Mouse (Mus musculus): Measurements from ENCODE around the gene Dcdc2b. TPM values are rescaled to one million over a fixed set of nuclear protein-coding genes. Genes with fewer than 3 reads are reported as not detected.

Dcdc2b gene
- polyA plus RNA-seq, 1 experiment from 2014 or later = 1.5 TPM

- Histone ChIP-seq H3K36me3 (peaks cover 97% of the 10 kb centered on the region), H3K27me3 (no peaks in the 10 kb centered on the region), H3K9ac (no peak overlapping the region), H3K4me3 (no peak overlapping the region), H3K4me2 (no peak overlapping the region), H3K27ac (no peak overlapping the region), H3K4me1 (peaks cover 8% of the 10 kb centered on the region; the same call in 1 of the 2 replicates), H3K9me3 (no peaks in the 10 kb centered on the region)
- WGBS = 87% methylated on average over 12 of the region's 12 CpGs
- no peak for ATAC-seq (ENCODE audit: borderline replicate concordance, extremely low read depth, low FRiP score, low TSS enrichment)
Measured at GRCm38 (mm10) chr4:129631867-129632266, 17.8 kb upstream of the Dcdc2b start.

GRCm38 (mm10) chr4:129630944-129631343 lies 16.9 kb upstream of the Dcdc2b start:
- peaks cover 17% of the 10 kb centered on the region for H3K4me1 ChIP-seq
- H3K27me3 ChIP-seq = no peaks in the 10 kb centered on the region
- H3K9ac ChIP-seq = no peak overlapping the region
- WGBS = 70% methylated on average over 4 of the region's 4 CpGs
- no peak overlapping the region for H3K27ac ChIP-seq
- H3K4me3 ChIP-seq = no peak overlapping the region
- H3K9me3 ChIP-seq = no peaks in the 10 kb centered on the region
- ATAC-seq (ENCODE audit: borderline replicate concordance, extremely low read depth, low FRiP score, low TSS enrichment) = no peak
- H3K4me2 ChIP-seq = no peak overlapping the region
- peaks cover 96% of the 10 kb centered on the region for H3K36me3 ChIP-seq

- Histone ChIP-seq H3K27me3 (no peaks in the 10 kb centered on the region), H3K4me2 (no peak overlapping the region), H3K9me3 (no peaks in the 10 kb centered on the region), H3K4me1 (peaks cover 43% of the 10 kb centered on the region), H3K4me3 (no peak overlapping the region), H3K9ac (no peak overlapping the region), H3K36me3 (peaks cover 48% of the 10 kb centered on the region), H3K27ac (no peak overlapping the region)
- 61% methylated on average over 6 of the region's 6 CpGs for WGBS
- no peak for ATAC-seq (ENCODE audit: borderline replicate concordance, extremely low read depth, low FRiP score, low TSS enrichment)
Measured at GRCm38 (mm10) chr4:129626035-129626434, 12.0 kb upstream of the Dcdc2b start.

- no peaks in the 10 kb centered on the region for H3K27me3 ChIP-seq
- H3K4me1 ChIP-seq = peaks cover 42% of the 10 kb centered on the region
- 45% methylated on average over 4 of the region's 4 CpGs for WGBS
- no peaks in the 10 kb centered on the region for H3K9me3 ChIP-seq
- peak overlapping the region; percentile 71 for H3K4me2 ChIP-seq
- H3K36me3 ChIP-seq = peaks cover 43% of the 10 kb centered on the region
- H3K9ac ChIP-seq = 0 out of 2 replicates have a peak overlapping the region, but pooled peaks have one; percentile 31
- no peak overlapping the region for H3K4me3 ChIP-seq
- no peak for ATAC-seq (ENCODE audit: borderline replicate concordance, extremely low read depth, low FRiP score, low TSS enrichment)
- H3K27ac ChIP-seq = peak overlapping the region; percentile 84
Measured at GRCm38 (mm10) chr4:129625496-129625895, 11.4 kb upstream of the Dcdc2b start.

GRCm38 (mm10) chr4:129625029-129625370 lies 10.9 kb upstream of the Dcdc2b start:
- peak overlapping the region; percentile 31 for H3K9ac ChIP-seq
- H3K36me3 ChIP-seq = peaks cover 38% of the 10 kb centered on the region
- no peaks in the 10 kb centered on the region for H3K9me3 ChIP-seq
- H3K4me3 ChIP-seq = peak overlapping the region; percentile 60
- 4% methylated on average over 6 of the region's 6 CpGs for WGBS
- ATAC-seq (ENCODE audit: borderline replicate concordance, extremely low read depth, low FRiP score, low TSS enrichment) = 0 out of 2 replicates have a peak, but pooled peaks have one; percentile 25
- peak overlapping the region; percentile 71 for H3K4me2 ChIP-seq
- H3K4me1 ChIP-seq = peaks cover 42% of the 10 kb centered on the region
- peak overlapping the region; percentile 84 for H3K27ac ChIP-seq
- H3K27me3 ChIP-seq = no peaks in the 10 kb centered on the region

- H3K4me2 ChIP-seq = peak overlapping the region; percentile 71
- peak; percentile 93 for ATAC-seq (ENCODE audit: borderline replicate concordance, extremely low read depth, low FRiP score, low TSS enrichment)
- peaks cover 34% of the 10 kb centered on the region for H3K36me3 ChIP-seq
- WGBS = 1% methylated on average over 18 of the region's 18 CpGs
- H3K9me3 ChIP-seq = no peaks in the 10 kb centered on the region
- H3K4me3 ChIP-seq = peak overlapping the region; percentile 60
- peak overlapping the region; percentile 61 for H3K9ac ChIP-seq
- H3K27me3 ChIP-seq = no peaks in the 10 kb centered on the region
- peak overlapping the region; percentile 84 for H3K27ac ChIP-seq
- peaks cover 42% of the 10 kb centered on the region for H3K4me1 ChIP-seq
Measured at GRCm38 (mm10) chr4:129624281-129625028, 10.4 kb upstream of the Dcdc2b start.

- Histone ChIP-seq H3K4me1 (peaks cover 45% of the 10 kb centered on the region), H3K4me2 (peak within 1 kb of the TSS; percentile 71), H3K36me3 (peaks cover 26% of the 10 kb centered on the region), H3K9me3 (no peaks in the 10 kb centered on the region), H3K4me3 (peak within 1 kb of the TSS; percentile 60), H3K9ac (peak within 1 kb of the TSS; percentile 61), H3K27me3 (no peaks in the 10 kb centered on the region), H3K27ac (peak within 1 kb of the TSS; percentile 84)
- 0% methylated on average over 10 of the region's 10 CpGs for WGBS
- peak; percentile 21; the same call in 1 of the 2 replicates for ATAC-seq (ENCODE audit: borderline replicate concordance, extremely low read depth, low FRiP score, low TSS enrichment)
Measured at GRCm38 (mm10) chr4:129623681-129624091, 9.6 kb upstream of the Dcdc2b start, which contains the start of gene Ccdc28b. Gene Ccdc28b, minus strand, starts transcription at chr4:129623947.

GRCm38 (mm10) chr4:129622803-129623535 lies 8.9 kb upstream of the Dcdc2b start:
- Histone ChIP-seq H3K4me1 (peaks cover 50% of the 10 kb centered on the region), H3K9me3 (no peaks in the 10 kb centered on the region), H3K9ac (peak overlapping the region; percentile 61), H3K27me3 (no peaks in the 10 kb centered on the region), H3K4me2 (peak overlapping the region; percentile 71), H3K4me3 (peak overlapping the region; percentile 60), H3K27ac (peak overlapping the region; percentile 84), H3K36me3 (peaks cover 19% of the 10 kb centered on the region)
- 16% methylated on average over 8 of the region's 8 CpGs for WGBS
- ATAC-seq (ENCODE audit: borderline replicate concordance, extremely low read depth, low FRiP score, low TSS enrichment) = no peak

- WGBS = 71% methylated on average over 11 of the region's 11 CpGs
- ATAC-seq (ENCODE audit: borderline replicate concordance, extremely low read depth, low FRiP score, low TSS enrichment) = no peak
- H3K4me2 ChIP-seq = peak overlapping the region; percentile 71
- H3K4me3 ChIP-seq = peak overlapping the region; percentile 60
- H3K9me3 ChIP-seq = no peaks in the 10 kb centered on the region
- no peak overlapping the region for H3K9ac ChIP-seq
- peak overlapping the region; percentile 68; the same call in 1 of the 2 replicates for H3K27ac ChIP-seq
- no peaks in the 10 kb centered on the region for H3K27me3 ChIP-seq
- H3K36me3 ChIP-seq = peaks cover 12% of the 10 kb centered on the region
- H3K4me1 ChIP-seq = peaks cover 50% of the 10 kb centered on the region
Measured at GRCm38 (mm10) chr4:129622120-129622802, 8.2 kb upstream of the Dcdc2b start.

GRCm38 (mm10) chr4:129621283-129621841 lies 7.3 kb upstream of the Dcdc2b start:
- peaks cover 44% of the 10 kb centered on the region for H3K4me1 ChIP-seq
- ATAC-seq (ENCODE audit: borderline replicate concordance, extremely low read depth, low FRiP score, low TSS enrichment) = no peak
- H3K36me3 ChIP-seq = peaks cover 3% of the 10 kb centered on the region
- H3K27ac ChIP-seq = peak overlapping the region; percentile 68
- H3K4me2 ChIP-seq = peak overlapping the region; percentile 11; the same call in 1 of the 2 replicates
- no peaks in the 10 kb centered on the region for H3K27me3 ChIP-seq
- WGBS = 71% methylated on average over 8 of the region's 8 CpGs
- no peaks in the 10 kb centered on the region for H3K9me3 ChIP-seq
- no peak overlapping the region for H3K4me3 ChIP-seq
- H3K9ac ChIP-seq = no peak overlapping the region

All from lung, embryonic 15.5 days (tissue).